Mouse (Mus musculus): Measurements from ENCODE around the gene Tmem95. TPM values are rescaled to one million over a fixed set of nuclear protein-coding genes. Genes with fewer than 3 reads are reported as not detected.

Tmem95 gene
- polyA plus RNA-seq, 1 experiment from 2014 or later, result 0.40 TPM

DNA sequence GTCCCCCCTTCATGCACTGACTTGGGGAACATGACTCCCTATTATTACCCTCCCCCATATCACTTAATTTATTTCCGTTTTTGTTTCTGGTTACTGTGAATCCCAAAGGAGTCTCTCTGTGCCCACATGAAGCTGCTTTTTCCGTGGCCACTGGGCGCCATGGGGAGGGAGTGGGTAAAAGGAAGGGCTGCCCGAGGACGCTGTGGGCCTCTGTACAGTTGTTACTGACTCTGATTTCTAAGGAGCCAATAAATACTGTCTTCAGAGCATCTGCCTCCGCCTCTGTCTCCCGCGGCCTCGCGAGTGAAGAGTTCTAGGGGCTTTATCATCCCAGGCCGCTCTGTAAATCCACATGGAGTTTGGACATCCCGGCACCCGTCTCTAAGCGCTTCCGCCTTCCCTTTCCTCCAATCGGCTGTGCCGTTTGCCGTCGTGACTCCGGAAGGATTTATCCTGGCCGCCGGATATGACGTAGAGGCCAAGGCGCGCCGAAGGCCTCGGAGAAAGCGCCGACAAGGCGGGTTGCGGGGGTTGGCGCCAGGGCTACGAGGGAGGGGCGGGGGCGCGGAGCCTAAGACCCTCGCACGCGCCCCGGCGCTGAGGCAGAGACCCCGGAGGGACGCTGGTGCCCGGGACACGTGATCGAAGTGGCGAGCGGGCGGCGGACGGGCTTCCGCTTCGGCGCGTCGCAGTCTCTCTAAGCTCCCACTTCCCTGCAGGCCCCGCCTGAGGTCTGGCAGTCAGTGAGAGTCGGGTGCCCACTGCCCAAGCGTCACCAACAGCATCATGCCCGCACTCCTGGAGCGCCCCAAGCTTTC is 35.9 kb upstream of the Tmem95 start, which contains the start of gene Gps2:
Gps2 (plus strand) TSS at position 335 of the 818 bp plus-strand sequence.
- no peaks in the 10 kb centered on the region for H3K9me3 ChIP-seq (ENCODE audit: control insufficient read depth, low read length)
- DNase-seq (ENCODE audit: low spot score) (peak; percentile 94), ATAC-seq (replicated peaks; ENCODE audit: low FRiP score) (peak; percentile 86)
- H3K4me1 ChIP-seq (replicated peaks; ENCODE audit: control insufficient read depth, insufficient read depth, low read length), result peaks cover 20% of the 10 kb centered on the region
- H3K4me3 ChIP-seq (ENCODE audit: low read depth, low read length), result peak within 1 kb of the TSS; percentile 91
- peak within 1 kb of the TSS; percentile 69 for H3K27ac ChIP-seq (ENCODE audit: low read depth, low read length)
- H3K36me3 ChIP-seq (ENCODE audit: control insufficient read depth, insufficient read depth, low read length), result peaks cover 35% of the 10 kb centered on the region
- H3K9ac ChIP-seq (ENCODE audit: low read length), result peak within 1 kb of the TSS; percentile 89
- H3K4me2 ChIP-seq (ENCODE audit: low read depth, low read length, severe bottlenecking), result peak within 1 kb of the TSS; percentile 99
- 3% methylated on average over 61 of the region's 61 CpGs for WGBS
- H3K27me3 ChIP-seq (ENCODE audit: control insufficient read depth, insufficient read depth, low read length), result no peaks in the 10 kb centered on the region

DNA sequence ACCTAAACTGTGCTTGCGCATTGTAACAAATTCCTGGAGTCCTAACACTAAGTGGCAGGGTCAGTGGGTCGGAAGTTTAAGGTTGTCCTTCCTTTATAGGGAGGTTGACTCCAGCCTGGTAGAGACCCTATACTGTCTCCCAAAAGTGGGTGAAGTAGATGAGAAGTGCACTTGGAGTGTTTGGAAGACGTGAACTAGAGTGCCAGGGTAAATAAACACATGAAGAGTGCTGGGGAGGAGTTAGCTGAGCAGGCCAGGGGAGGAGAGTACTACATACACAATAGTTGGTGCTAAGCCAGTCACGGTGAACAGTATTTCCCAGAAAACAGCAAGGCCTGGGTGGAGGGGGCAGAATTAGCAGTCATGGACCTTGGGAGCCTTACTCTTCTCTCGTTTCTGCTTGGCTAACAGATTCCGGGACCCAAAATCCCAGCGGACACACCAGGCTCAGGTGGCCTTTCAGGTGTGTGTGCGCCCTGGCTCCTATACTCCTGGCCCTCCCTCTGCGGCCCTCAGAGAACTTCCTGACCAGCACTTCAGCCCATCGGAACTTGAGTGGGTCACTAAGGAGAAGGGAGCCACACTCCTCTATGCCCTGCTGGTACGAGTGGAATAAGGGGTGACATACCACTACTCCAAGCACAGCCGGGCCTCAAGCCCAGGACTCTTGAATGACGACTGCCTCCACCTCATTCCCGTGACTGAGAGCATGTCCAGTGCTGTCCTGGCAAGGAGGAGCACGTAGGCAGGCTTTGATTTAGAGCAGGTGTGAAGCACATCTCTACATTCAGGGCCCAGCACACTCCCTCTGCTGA is 35.1 kb upstream of the Tmem95 start:
- H3K4me3 ChIP-seq (ENCODE audit: low read depth, low read length), result peak overlapping the region; percentile 91
- H3K27me3 ChIP-seq (ENCODE audit: control insufficient read depth, insufficient read depth, low read length), result no peaks in the 10 kb centered on the region
- H3K9me3 ChIP-seq (ENCODE audit: control insufficient read depth, low read length), result no peaks in the 10 kb centered on the region
- peaks cover 18% of the 10 kb centered on the region for H3K4me1 ChIP-seq (replicated peaks; ENCODE audit: control insufficient read depth, insufficient read depth, low read length)
- DNase-seq (ENCODE audit: low spot score), result no peak
- 0 out of 2 replicates have a peak, but pooled peaks have one; percentile 11 for ATAC-seq (replicated peaks; ENCODE audit: low FRiP score)
- H3K9ac ChIP-seq (ENCODE audit: low read length), result peak overlapping the region; percentile 89
- whole genome bisulfite sequencing, result 79% methylated on average over 15 of the region's 15 CpGs
- H3K27ac ChIP-seq (ENCODE audit: low read depth, low read length), result no peak overlapping the region
- H3K4me2 ChIP-seq (ENCODE audit: low read depth, low read length, severe bottlenecking), result peak overlapping the region; percentile 99
- peaks cover 42% of the 10 kb centered on the region for H3K36me3 ChIP-seq (ENCODE audit: control insufficient read depth, insufficient read depth, low read length)

- no peak for ATAC-seq (replicated peaks; ENCODE audit: low FRiP score)
- H3K4me3 ChIP-seq (ENCODE audit: low read depth, low read length), result no peak overlapping the region
- H3K36me3 ChIP-seq (ENCODE audit: control insufficient read depth, insufficient read depth, low read length), result peaks cover 42% of the 10 kb centered on the region
- no peaks in the 10 kb centered on the region for H3K9me3 ChIP-seq (ENCODE audit: control insufficient read depth, low read length)
- 86% methylated on average over 6 of the region's 6 CpGs for WGBS
- H3K4me2 ChIP-seq (ENCODE audit: low read depth, low read length, severe bottlenecking), result no peak overlapping the region
- H3K9ac ChIP-seq (ENCODE audit: low read length), result no peak overlapping the region
- no peak for DNase-seq (ENCODE audit: low spot score)
- H3K27ac ChIP-seq (ENCODE audit: low read depth, low read length), result no peak overlapping the region
- H3K4me1 ChIP-seq (replicated peaks; ENCODE audit: control insufficient read depth, insufficient read depth, low read length), result peaks cover 18% of the 10 kb centered on the region
- no peaks in the 10 kb centered on the region for H3K27me3 ChIP-seq (ENCODE audit: control insufficient read depth, insufficient read depth, low read length)
Observed at GRCm38 (mm10) chr11:69911701-69912100, 33.9 kb upstream of the Tmem95 start.

GRCm38 (mm10) chr11:69910781-69911560 is 33.2 kb upstream of the Tmem95 start:
- WGBS, result 91% methylated on average over 17 of the region's 17 CpGs
- H3K27ac ChIP-seq (ENCODE audit: low read depth, low read length), result no peak overlapping the region
- peaks cover 42% of the 10 kb centered on the region for H3K36me3 ChIP-seq (ENCODE audit: control insufficient read depth, insufficient read depth, low read length)
- no peak overlapping the region; the same call in 1 of the 2 replicates for H3K4me3 ChIP-seq (ENCODE audit: low read depth, low read length)
- H3K9me3 ChIP-seq (ENCODE audit: control insufficient read depth, low read length), result no peaks in the 10 kb centered on the region
- no peaks in the 10 kb centered on the region for H3K27me3 ChIP-seq (ENCODE audit: control insufficient read depth, insufficient read depth, low read length)
- ATAC-seq (replicated peaks; ENCODE audit: low FRiP score) (no peak), DNase-seq (ENCODE audit: low spot score) (no peak)
- peaks cover 15% of the 10 kb centered on the region for H3K4me1 ChIP-seq (replicated peaks; ENCODE audit: control insufficient read depth, insufficient read depth, low read length)
- no peak overlapping the region for H3K9ac ChIP-seq (ENCODE audit: low read length)
- H3K4me2 ChIP-seq (ENCODE audit: low read depth, low read length, severe bottlenecking), result no peak overlapping the region

- no peak overlapping the region for H3K9ac ChIP-seq (ENCODE audit: low read length)
- peaks cover 11% of the 10 kb centered on the region for H3K4me1 ChIP-seq (replicated peaks; ENCODE audit: control insufficient read depth, insufficient read depth, low read length)
- H3K27ac ChIP-seq (ENCODE audit: low read depth, low read length), result no peak overlapping the region
- no peaks in the 10 kb centered on the region for H3K27me3 ChIP-seq (ENCODE audit: control insufficient read depth, insufficient read depth, low read length)
- 95% methylated on average over 8 of the region's 8 CpGs for WGBS
- H3K4me2 ChIP-seq (ENCODE audit: low read depth, low read length, severe bottlenecking), result no peak overlapping the region
- peaks cover 42% of the 10 kb centered on the region for H3K36me3 ChIP-seq (ENCODE audit: control insufficient read depth, insufficient read depth, low read length)
- H3K4me3 ChIP-seq (ENCODE audit: low read depth, low read length), result no peak overlapping the region
- no peak for ATAC-seq (replicated peaks; ENCODE audit: low FRiP score)
- H3K9me3 ChIP-seq (ENCODE audit: control insufficient read depth, low read length), result no peaks in the 10 kb centered on the region
- no peak for DNase-seq (ENCODE audit: low spot score)
Observed at GRCm38 (mm10) chr11:69910177-69910576, 32.4 kb upstream of the Tmem95 start.

- Histone ChIP-seq H3K4me2 (ENCODE audit: low read depth, low read length, severe bottlenecking) (no peak overlapping the region), H3K36me3 (ENCODE audit: control insufficient read depth, insufficient read depth, low read length) (peaks cover 42% of the 10 kb centered on the region), H3K4me1 (replicated peaks; ENCODE audit: control insufficient read depth, insufficient read depth, low read length) (peaks cover 3% of the 10 kb centered on the region; the same call in 1 of the 2 replicates), H3K4me3 (ENCODE audit: low read depth, low read length) (no peak overlapping the region), H3K27ac (ENCODE audit: low read depth, low read length) (no peak overlapping the region), H3K27me3 (ENCODE audit: control insufficient read depth, insufficient read depth, low read length) (no peaks in the 10 kb centered on the region), H3K9me3 (ENCODE audit: control insufficient read depth, low read length) (no peaks in the 10 kb centered on the region), H3K9ac (ENCODE audit: low read length) (no peak overlapping the region)
- DNase-seq (ENCODE audit: low spot score) (no peak), ATAC-seq (replicated peaks; ENCODE audit: low FRiP score) (no peak)
- WGBS, result 92% methylated on average over 5 of the region's 5 CpGs
Observed at GRCm38 (mm10) chr11:69909174-69909573, 31.4 kb upstream of the Tmem95 start.

DNA sequence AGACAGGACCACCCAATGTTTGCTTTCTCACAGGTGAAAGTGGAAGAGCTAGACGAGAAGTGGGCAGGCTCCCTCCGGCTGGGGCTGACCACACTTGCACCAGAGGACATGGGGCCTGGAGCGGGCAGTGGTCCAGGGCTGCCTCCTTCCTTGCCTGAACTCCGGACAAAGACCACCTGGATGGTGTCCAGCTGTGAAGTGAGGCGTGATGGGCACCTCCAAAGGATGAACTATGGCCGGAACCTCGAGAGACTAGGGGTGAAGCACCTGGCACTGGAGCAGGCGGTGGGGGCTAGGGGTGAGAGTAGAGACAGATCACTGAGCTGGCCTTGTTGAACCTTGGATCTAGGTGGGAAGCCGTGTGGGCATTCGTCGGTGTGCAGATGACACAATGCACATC is 30.8 kb upstream of the Tmem95 start:
- no peaks in the 10 kb centered on the region for H3K9me3 ChIP-seq (ENCODE audit: control insufficient read depth, low read length)
- 97% methylated on average over 11 of the region's 11 CpGs for WGBS

DNA sequence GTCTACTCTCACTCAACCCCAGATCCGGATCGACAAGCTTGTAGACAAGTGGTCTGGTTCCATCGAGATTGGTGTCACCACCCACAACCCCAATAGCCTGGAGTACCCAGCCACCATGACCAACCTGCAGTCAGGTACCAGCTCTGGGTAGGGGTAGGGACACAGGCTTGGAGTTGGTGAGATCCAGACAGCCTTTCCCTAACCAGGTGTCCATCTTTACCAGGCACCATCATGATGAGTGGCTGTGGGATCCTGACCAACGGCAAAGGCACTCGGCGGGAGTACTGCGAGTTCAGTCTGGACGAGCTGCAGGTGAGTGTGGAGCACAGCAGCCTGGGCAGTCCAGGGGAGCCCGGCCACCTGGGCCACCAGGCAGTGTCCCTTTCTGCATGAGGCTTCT is 26.5 kb upstream of the Tmem95 start:
- Histone ChIP-seq H3K4me1 (replicated peaks; ENCODE audit: control insufficient read depth, insufficient read depth, low read length) (peaks cover 3% of the 10 kb centered on the region; the same call in 1 of the 2 replicates), H3K36me3 (ENCODE audit: control insufficient read depth, insufficient read depth, low read length) (peaks cover 27% of the 10 kb centered on the region; the same call in 1 of the 2 replicates), H3K9me3 (ENCODE audit: control insufficient read depth, low read length) (no peaks in the 10 kb centered on the region), H3K27ac (ENCODE audit: low read depth, low read length) (no peak overlapping the region), H3K4me2 (ENCODE audit: low read depth, low read length, severe bottlenecking) (no peak overlapping the region), H3K27me3 (ENCODE audit: control insufficient read depth, insufficient read depth, low read length) (no peaks in the 10 kb centered on the region), H3K4me3 (ENCODE audit: low read depth, low read length) (no peak overlapping the region), H3K9ac (ENCODE audit: low read length) (no peak overlapping the region)
- 94% methylated on average over 9 of the region's 9 CpGs for WGBS
- no peak for ATAC-seq (replicated peaks; ENCODE audit: low FRiP score)
- no peak for DNase-seq (ENCODE audit: low spot score)

More for the DNA sequence above, 30.8 kb upstream of the Tmem95 start:
- Histone ChIP-seq H3K27ac (ENCODE audit: low read depth, low read length) (no peak overlapping the region), H3K4me2 (ENCODE audit: low read depth, low read length, severe bottlenecking) (no peak overlapping the region), H3K36me3 (ENCODE audit: control insufficient read depth, insufficient read depth, low read length) (peaks cover 42% of the 10 kb centered on the region), H3K4me1 (replicated peaks; ENCODE audit: control insufficient read depth, insufficient read depth, low read length) (peaks cover 3% of the 10 kb centered on the region; the same call in 1 of the 2 replicates), H3K27me3 (ENCODE audit: control insufficient read depth, insufficient read depth, low read length) (no peaks in the 10 kb centered on the region), H3K4me3 (ENCODE audit: low read depth, low read length) (no peak overlapping the region), H3K9ac (ENCODE audit: low read length) (no peak overlapping the region)
- ATAC-seq (replicated peaks; ENCODE audit: low FRiP score) (no peak), DNase-seq (ENCODE audit: low spot score) (no peak)

Data from forebrain, embryonic 11.5 days (tissue).